Mouse (Mus musculus) left cerebral cortex, postnatal 36 days (tissue): ENCODE measurements around the gene Tmem131l. TPM values are rescaled to one million over a fixed set of nuclear protein-coding genes. Genes with fewer than 3 reads are reported as not detected.

Experiments
- DNase-seq, 2 experiments: peaks; one replicate each; pipeline ENCODE4 v3.0.0; 2021 to 2022; ENCODE audit warnings: low spot score in 2 of 2, mixed read lengths in 1 of 2
- intact Hi-C: fragments of 180-260 bp; cut with DNase I; formaldehyde crosslinking; loops from one replicate; pipeline ENCODE4 v1.15.1; 2025
- total RNA-seq, 2 experiments: library from RNA; stranded (reverse); gene quantifications; 2 replicates each; pipeline ENCODE4 v1.2.3; 2021

Tmem131l gene
- total RNA-seq = 10 to 100 TPM; 17.7 to 28.0 TPM

GRCm38 (mm10) chr3:84039646-84040475, at the start of gene Tmem131l:
Gene Tmem131l (minus strand): TSS chr3:84040175.
- peak; percentile 69 to 78 for DNase-seq
- intact Hi-C loops = loop anchor here (5.0 kb wide), 3 partner anchors 43 to 123 kb away; partner anchors contain the start of gene Mnd1

DNA sequence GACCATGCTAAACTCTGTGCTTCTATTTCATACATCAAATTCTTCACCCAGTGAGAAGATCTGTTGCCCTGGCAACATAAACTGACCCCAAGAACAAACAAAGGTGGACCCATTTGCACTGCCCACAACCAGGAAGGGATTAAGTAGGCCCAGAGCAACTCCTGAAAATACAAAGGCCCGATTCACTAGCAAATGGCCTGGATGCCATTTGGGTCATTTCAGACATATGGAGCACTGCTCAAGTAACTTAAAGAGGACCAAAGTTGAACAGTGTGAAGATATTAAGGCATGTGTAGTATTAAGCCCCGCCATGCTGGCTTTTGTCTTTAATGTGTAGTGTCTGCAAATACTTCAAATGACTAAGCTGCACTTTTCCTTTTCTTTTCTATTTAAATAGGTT, 46.9 kb upstream of the Tmem131l start:
- no peak for DNase-seq
- intact Hi-C loops = no loop called here

GRCm38 (mm10) chr3:84086337-84086736, 46.4 kb upstream of the Tmem131l start:
- DNase-seq = no peak
- intact Hi-C loops = no loop called here

GRCm38 (mm10) chr3:84085429-84085828, 45.5 kb upstream of the Tmem131l start:
- DNase-seq = no peak
- intact Hi-C loops = no loop called here

DNA sequence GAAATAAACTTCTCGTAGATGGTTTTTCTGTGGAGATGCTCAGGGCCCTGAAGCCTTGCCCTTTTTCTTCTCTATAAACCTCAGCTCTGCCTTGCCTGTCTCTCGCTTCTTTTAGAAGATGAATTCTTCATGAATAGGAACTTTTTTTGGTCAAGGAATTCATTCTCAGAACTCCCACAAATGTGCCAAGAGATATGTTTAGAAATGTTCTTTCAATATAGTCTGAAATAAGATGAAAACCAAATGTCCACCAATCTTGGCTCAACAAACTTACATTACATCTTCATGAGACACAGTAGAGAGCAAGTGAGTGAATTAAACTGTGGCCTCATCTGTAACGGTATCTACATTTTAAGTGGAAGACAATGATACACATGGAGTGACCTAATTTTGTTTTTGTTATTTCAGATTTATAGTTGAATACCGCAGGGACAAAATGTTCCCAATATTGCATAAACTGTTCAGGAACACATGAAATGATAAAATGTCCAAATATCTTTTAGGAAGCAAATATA, 41.3 kb upstream of the Tmem131l start:
- DNase-seq = no peak
- intact Hi-C loops = no loop called here

- DNase-seq = no peak
- intact Hi-C loops = no loop called here
Measured at GRCm38 (mm10) chr3:84080074-84080473, 40.1 kb upstream of the Tmem131l start.

GRCm38 (mm10) chr3:84077505-84077904, 37.5 kb upstream of the Tmem131l start:
- intact Hi-C loops = no loop called here
- no peak for DNase-seq

GRCm38 (mm10) chr3:84076543-84077332, 36.8 kb upstream of the Tmem131l start:
- intact Hi-C loops = no loop called here
- no peak for DNase-seq

DNA sequence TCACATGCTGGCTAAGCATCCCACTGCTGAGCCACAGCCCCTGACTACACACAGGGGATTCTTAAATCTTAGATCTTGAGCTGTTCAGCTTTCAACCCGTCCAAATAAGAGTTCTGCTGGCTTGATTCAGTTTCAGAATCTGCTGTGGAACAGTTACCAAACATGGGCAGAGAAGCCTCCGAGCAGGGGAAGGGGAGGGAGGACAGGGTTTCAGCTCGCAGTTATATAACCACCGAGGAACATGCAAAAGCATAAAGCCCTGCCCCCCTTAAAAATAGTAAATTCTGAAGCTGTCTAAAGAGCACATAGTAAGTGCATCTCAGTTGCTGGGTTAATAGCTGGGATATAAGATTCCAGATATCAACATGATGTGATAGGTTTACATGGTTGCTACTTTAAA, 35.5 kb upstream of the Tmem131l start:
- intact Hi-C loops = no loop called here
- DNase-seq = no peak

DNA sequence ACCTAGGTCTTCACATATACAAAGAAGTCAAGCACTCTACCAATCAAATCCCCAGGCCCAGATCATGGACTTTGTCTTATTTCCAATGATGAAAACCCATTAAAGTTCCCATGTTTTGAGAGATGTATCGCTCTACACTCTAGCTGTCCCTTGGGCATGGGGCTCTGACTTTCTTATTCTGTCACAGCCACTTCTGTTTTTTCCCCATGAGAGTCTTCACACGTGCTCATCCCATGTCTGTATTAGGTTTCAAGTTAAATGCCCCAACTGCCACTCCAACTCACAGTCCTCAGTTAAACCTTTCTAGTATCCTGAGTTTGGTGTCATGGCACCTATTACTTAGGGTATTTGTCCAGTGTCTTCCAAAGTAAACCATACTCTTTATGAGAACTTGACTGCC, 34.8 kb upstream of the Tmem131l start:
- DNase-seq = no peak
- intact Hi-C loops = no loop called here

- intact Hi-C loops = no loop called here
- no peak for DNase-seq
Measured at GRCm38 (mm10) chr3:84071641-84072040, 31.7 kb upstream of the Tmem131l start.

DNA sequence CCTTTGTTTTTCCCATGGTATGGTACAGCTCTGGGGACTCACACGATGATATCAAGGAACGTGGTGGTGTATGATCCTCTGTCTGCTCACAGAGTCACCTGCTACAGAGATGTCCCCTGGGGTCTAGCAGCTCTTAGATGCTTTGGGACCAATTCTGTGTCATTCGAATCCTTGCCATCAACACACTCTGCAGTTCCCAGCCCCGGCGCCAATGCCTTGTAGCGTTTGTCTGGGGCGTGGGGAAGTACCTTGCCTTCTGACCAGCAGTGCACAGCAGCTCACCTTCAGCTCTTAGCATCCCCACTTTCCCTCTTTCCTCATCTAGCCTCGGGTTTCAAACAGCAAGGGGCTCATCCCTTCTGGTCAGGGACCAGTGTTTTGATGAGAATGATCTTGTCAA, 30.8 kb upstream of the Tmem131l start:
- intact Hi-C loops = no loop called here
- DNase-seq = no peak

GRCm38 (mm10) chr3:84068831-84069709, 29.1 kb upstream of the Tmem131l start:
- intact Hi-C loops = no loop called here
- no peak for DNase-seq

- intact Hi-C loops = no loop called here
Measured at GRCm38 (mm10) chr3:84065825-84066224, 25.9 kb upstream of the Tmem131l start.

DNA sequence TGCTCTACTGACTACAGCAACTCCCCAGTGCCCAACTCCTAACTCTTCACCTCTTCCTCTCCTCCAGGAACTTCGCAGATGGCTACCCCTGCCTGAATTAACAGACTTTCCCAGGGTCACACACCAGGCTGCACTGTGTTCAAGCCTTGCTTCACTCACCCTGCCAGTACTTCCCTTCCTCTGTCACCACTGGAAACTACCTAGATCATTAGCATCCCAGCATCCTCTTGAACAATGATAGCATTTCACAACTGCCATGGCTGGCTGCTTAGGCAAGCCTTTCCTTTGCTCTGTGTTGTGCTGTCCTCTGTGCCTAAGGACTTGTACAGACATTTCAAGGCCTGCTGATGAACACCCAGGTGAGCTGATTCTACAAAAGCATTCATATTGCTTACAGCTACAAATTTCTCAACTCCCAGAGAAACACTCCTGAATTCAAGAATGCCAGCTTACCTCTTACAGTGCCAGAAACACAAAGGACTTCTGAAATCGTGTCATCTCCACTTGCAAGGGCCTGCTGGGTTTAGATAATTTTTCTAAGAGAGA, 23.5 kb upstream of the Tmem131l start:
- intact Hi-C loops = no loop called here
- no peak for DNase-seq

More at GRCm38 (mm10) chr3:84065825-84066224, 25.9 kb upstream of the Tmem131l start:
- DNase-seq = no peak

DNA sequence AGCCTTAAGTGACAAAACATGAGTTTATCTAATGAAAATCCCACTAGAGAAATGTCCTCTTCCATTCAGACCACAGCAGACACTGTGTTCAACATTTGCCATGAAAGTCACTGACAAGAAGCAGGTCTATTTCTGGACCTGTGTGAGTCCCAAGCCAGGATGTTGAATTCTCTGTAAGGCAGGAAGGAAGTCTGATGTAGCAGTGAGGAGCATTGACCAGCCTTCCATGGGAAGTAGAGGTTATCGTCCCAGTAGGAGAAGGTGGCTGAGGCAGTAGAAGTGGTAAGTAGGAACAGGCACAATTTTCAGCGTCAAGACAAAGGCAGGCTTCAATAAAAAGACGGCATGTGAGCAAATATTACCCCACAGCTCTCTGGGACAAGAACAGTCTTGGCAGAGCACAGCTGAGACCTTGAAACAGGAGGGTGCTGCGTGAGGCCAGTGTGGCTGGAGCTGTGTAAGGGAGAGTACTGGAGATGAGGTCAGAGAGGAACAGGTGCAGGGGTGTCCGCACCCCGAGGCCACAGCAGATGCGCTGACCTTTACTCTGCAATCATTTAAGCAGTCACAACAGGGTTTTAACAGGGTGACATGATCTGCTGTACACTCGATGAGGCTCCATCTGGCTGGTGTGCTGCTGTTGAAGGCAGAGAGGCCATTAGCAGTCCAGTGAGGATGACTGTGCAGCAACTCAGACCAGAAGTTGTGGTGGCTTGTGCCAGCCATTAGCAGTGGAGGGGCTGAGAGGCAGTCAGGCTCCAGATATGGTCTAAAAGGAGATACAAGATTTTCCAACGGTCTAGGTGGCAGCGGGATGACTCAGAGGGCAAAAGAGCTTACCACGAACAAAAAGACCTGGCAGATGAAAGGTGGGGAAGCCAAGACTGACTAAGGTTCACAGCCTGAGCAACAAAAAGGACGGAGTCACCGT, 21.8 kb upstream of the Tmem131l start:
- intact Hi-C loops = no loop called here
- no peak for DNase-seq

GRCm38 (mm10) chr3:84060946-84061345, 21.0 kb upstream of the Tmem131l start:
- intact Hi-C loops = no loop called here
- DNase-seq = no peak

DNA sequence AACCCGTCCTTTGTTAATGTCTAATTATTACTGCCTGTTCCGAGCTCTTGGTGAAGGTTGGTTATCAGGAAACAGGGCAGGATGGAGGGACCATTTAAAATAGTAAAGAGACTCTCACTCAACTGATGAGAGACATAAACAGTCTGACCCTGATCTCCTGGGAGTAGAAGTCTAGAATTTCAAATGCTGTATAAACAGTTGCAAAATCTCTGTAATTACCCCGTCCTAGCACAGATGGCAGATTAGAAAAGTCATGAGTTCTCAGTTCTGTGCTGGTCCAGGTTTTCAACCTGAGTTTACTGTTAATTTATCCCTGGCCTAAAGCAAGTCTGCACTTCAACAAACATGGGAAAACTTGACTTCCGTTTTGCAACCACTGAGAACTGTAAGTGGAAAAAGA, 20.2 kb upstream of the Tmem131l start:
- intact Hi-C loops = no loop called here
- DNase-seq = no peak
